Mouse (Mus musculus): ENCODE results near the gene Ep400.

Ep400 gene

DNA sequence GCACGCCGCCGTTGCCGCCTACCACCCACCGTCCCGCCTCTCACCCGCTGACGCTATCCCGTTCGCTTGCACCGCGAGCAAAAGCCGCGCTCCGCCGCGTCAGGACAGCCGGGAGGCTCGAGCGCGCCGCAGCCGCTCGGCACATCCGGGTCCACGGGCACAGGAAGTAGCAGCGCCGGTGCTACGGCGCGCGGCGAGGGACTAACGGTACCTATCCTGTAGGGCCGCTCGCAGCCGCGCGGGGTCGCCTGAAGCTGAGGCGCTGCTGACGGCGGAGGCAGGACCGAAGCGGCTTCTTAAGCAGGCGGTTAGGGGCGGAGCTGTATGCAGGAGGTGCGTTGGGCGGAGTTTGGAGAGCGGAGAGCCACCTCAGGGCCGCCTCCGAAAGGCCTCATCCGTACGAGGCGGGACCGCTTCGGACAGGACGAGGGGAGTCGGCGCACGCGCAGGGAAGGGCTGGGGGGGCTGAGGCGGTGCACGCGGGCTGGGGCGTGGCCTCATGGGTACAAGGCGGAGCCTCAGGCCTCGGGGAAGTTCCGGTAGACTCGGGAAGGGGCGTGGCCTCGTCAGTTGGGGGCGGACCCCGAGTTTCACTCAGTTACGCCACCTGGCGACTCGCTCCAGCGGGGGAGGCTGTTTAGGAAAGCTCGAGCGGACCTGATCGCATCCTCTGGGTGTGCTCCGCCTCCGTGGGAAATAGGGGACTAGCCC, at the start of gene Ep400:
TSS of gene Ep400 (minus strand) at position 270 of the 711 bp plus-strand sequence.
- peak; percentile 100 for DNase-seq

DNA sequence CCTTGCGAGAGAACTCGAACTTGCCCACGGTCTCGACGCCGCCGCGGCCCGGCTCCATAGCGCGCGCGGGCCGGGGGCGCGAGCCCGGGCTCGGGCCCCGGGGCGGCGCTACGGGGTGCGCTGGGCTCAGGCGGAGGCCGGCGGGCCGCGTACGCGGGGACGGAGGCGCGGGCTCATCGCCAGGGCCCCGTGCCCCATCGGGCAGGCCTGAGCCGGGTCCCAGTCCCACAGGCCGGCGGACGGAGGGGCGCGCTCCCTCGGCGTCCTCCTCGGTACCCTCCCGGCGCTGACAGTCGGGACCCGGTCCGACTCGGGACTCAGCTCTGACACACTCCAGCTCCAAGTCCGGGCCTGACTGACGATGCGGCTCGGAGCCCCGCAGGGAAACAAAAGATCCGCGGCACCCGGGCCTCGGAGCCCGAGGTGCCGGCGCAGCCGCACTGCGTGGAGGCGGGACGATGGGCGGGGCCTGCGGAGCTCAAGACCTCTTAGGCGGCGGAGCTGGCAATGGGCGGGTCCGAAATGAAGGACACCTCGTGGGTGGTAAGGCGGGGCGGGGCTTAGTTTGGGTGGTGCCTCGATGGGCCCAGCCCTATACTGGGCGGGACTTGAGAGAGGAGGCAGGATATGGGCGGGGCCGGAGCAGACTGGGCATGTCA, 39.3 kb upstream of the Ep400 start, which contains the start of gene Ulk1:
TSS of gene Ulk1 (minus strand) at position 431 of the 659 bp plus-strand sequence.
- DNase-seq: peak; percentile 100

GRCm38 (mm10) chr5:110808821-110809666, 38.5 kb upstream of the Ep400 start:
- peak; percentile 75 for DNase-seq

DNA sequence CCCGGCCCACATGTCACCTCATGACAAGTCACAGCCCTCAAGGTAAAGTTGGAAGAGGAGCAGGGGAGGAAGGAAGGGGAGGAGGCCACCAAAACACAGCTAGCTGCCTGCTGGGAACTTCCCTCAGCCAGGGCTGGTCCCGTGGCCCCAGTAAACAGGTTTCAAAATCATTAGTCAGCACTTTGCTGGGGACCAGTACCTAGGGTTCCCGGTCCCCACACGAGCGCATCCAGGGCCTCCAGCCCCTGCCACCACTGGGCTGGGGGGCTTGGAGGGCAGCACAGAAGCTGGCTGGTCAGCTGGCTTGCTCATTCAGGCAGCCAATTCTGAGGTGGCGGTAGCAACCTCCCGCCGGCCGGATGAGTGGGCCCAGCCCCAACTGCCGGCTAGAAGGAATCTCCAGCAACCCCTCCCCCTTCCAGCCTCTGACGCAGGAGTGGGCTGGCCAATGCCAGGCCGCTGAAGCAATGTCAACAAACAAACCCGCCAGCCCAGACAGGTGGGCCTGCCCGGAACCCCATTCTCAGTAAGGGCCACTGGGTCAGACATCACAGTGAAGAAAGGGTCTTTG, 37.6 kb upstream of the Ep400 start:
- DNase-seq: peak; percentile 92

DNA sequence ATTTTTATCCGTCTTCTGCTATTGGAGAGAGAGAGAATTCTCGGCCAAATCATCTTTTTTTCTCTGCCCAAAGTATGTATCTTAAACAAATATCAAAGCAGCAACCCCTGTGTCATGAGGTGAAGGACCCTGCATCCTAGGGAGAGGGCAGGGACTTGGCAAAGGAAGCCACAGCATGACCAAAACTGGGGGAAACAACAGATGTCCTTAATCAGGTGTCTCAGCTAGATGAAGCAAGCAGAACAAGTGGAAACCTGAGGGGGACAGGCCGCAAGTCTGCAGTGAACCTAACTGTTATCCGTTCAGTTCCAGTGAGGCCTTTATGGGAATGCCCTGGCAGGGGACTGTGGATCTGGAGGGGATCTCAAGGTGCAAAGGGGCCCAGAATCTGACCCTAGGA, 36.9 kb upstream of the Ep400 start:
- peak; percentile 55 for DNase-seq

DNA sequence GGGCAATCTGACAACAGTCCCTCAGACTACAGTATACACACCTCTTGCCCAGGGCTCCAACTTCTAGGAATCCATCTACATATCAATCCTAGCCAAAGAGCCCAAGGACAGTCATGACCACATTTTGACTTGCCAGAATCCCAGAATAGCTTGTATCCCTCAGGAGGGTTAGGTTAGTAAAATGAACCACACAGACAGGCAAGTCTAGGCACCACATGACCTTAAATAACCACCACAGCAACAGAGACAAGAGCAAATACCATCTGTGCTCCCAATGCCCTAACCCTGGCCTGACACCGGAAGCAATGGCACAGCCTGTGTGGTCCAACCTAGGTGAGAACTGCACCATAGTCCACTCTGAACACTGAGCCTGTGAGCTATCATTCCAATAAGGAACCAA, 36.2 kb upstream of the Ep400 start:
- DNase-seq: peak; percentile 58

DNA sequence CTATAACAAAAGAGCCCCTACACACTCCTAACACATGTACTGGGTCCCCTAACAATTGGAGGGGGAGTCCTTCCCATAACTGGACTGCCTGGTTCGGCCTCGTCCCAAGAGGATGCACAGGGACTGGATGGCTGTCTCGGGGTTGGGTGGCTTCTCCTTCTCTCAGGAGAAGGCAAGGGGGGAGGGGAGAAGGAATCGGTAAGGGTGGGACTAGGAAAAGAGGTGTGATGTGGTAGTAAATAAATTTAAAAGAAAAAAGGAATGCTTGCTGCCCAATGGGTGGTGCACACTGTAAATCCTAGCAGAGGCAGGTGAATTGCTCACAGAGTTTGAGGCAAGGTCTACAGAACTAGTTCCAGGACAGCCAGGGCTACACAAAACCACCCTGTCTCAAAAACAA, 35.6 kb upstream of the Ep400 start:
- no peak for DNase-seq

GRCm38 (mm10) chr5:110804012-110804743, 33.7 kb upstream of the Ep400 start:
- DNase-seq: peak; percentile 42

DNA sequence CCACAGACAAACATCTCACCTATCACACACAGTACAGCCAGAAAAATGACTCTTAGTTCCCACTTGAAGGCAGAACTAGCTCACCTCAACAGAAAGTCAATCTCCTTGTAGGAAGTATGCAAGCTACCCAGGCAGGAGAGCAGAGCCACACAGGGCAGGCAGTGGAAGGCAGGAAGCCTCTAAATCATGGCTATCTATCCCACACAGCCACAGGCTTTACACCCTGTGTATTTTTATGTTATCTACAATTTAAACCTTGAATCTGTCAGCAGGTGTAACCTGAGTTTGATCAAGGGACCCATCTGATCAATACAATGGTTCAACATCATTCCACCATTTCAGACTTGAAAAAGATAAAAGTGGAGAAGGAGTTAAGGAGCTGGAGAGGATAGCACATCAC, 32.3 kb upstream of the Ep400 start:
- no peak for DNase-seq

DNA sequence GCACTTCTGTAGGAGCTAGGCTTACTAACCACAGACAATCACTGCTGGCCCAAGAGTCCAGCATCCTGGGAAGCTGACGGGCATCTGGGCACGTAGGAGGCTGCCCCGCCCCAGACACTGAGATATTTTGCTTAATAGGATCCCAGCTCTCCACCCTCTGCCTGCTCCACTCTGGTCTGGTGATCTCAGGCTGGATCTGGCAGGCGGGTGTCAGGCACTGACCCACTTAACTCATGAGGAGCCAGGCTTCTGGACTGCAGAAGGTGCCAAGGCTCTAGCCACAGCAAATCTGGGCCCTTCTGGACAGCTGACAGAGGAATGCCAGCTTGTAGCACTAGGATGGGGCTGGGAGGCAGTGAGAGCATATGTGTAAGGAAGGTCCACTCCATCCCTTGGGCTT, 31.7 kb upstream of the Ep400 start:
- peak; percentile 96 for DNase-seq

GRCm38 (mm10) chr5:110801036-110801624, 30.6 kb upstream of the Ep400 start:
- peak; percentile 52 for DNase-seq

DNA sequence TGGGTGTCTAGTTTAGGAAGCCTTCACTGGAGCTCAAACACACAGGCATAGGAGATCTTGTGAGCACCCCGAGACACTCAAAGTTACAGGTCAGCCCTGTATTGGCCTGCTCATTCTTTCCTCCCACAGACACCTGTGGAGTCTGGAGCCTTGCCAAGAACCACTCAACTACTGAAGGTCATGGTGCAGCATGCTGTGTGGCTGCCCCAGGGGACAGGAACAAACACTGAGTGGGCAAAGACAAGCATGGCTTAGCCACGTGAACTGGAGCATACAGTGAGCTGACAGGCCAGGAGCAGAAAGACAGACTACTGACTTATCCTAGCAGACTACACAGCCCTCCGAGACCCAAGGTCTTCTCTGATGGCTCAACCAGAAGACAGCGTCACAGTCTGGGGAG, 27.2 kb upstream of the Ep400 start:
- DNase-seq: peak; percentile 54

- no peak for DNase-seq
These were observed 23.8 kb upstream of the Ep400 start for GRCm38 (mm10) chr5:110794363-110794762.

DNA sequence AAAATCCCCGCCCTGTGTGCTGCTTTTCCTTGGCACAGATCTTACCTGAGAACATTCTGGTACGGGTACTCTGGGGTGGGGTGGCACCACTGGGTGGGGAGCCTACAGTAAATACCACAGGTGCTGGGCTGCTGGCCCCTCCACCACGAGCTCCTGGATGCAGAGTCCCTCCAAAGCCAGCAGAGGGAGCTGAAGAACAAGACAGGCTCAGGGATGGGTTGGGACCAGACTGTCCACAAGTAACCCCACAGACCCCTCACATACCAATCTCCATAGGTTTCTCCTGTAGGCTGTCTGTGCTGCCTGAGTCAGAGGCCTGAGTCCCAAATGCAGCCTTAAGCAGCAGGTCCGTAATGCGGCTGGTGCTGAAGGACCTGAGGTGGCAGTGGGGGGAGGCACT, 18.2 kb upstream of the Ep400 start:
- no peak for DNase-seq

GRCm38 (mm10) chr5:110786081-110786835, 15.7 kb upstream of the Ep400 start:
- peak; percentile 59 for DNase-seq

DNA sequence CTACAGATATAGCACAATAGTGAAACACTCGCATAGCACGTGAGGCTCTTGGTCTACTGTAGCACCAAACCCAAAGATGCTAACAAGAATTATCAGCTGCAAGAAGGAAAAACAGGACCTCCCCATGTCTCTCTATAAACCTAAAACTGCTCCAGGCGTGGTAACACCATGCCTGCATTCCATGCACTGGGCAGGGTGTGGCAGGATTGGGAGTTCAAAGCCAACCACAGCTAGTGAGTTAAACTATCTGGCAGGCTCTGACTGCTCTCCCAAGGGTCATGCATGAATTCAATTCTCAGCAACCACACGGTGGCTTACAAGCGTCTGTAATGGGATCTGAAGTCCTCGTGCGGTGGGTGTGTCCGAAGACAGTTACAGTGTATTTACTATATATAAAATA, 12.6 kb upstream of the Ep400 start:
- no peak for DNase-seq

- DNase-seq: peak; percentile 36
These were observed 11.2 kb upstream of the Ep400 start for GRCm38 (mm10) chr5:110781529-110782238.

GRCm38 (mm10) chr5:110780761-110781528, 10.4 kb upstream of the Ep400 start:
- DNase-seq: peak; percentile 65

- DNase-seq: peak; percentile 89
These were observed 9.7 kb upstream of the Ep400 start, which contains the start of gene Pus1 for GRCm38 (mm10) chr5:110779998-110780760. Gene Pus1, minus strand, starts transcription at chr5:110780659.
